Mouse (Mus musculus) lung, adult 2 months (tissue): Measurements from ENCODE around the gene Gm26602. TPM values are rescaled to one million over a fixed set of nuclear protein-coding genes. Genes with fewer than 3 reads are reported as not detected.

Source experiments
- DNase-seq: peaks from one replicate; pipeline ENCODE4 v3.0.0; 2022
- H3K4me1 ChIP-seq: fragments of 200-500 bp; 2 replicates; pipeline ENCODE4 v1.6.1; 2011; ENCODE audit warnings: low read length; ENCODE audit not compliant: control insufficient read depth, insufficient read depth
- H3K4me3 ChIP-seq: fragments of 200-500 bp; replicated peaks from 2 replicates; pipeline ENCODE3; 2011; ENCODE audit warnings: low read depth, mild to moderate bottlenecking, control low read depth, low read length; ENCODE audit errors: extremely low read depth
- CTCF ChIP-seq: fragments of 200-500 bp; IDR thresholded peaks from 2 replicates; pipeline ENCODE4 v1.5.1; 2011; ENCODE audit warnings: mild to moderate bottlenecking, low read length, control low read depth; ENCODE audit not compliant: insufficient read depth
- POLR2A ChIP-seq: fragments of 200-500 bp; IDR thresholded peaks from 2 replicates; pipeline ENCODE4 v1.6.1; 2011; ENCODE audit warnings: low read depth, mild to moderate bottlenecking, control low read depth, low read length, borderline replicate concordance; ENCODE audit errors: extremely low read depth
- WGBS: fragments of 180-500 bp; shearing (Covaris S2); methylation state at CpG from one replicate; pipeline ENCODE4 v1.1.7; 2018; 5-methylcytosine and 5-hydroxymethylcytosine counted together
- polyA plus RNA-seq: library from polyadenylated mRNA; depleted of rRNA; stranded (reverse); fragments of >200 nt; gene quantifications from 2 replicates; pipeline ENCODE4 v1.2.3, GENCODE M21; 2012

Gm26602 gene
- polyA plus RNA-seq, 1 experiment: not detected

DNA sequence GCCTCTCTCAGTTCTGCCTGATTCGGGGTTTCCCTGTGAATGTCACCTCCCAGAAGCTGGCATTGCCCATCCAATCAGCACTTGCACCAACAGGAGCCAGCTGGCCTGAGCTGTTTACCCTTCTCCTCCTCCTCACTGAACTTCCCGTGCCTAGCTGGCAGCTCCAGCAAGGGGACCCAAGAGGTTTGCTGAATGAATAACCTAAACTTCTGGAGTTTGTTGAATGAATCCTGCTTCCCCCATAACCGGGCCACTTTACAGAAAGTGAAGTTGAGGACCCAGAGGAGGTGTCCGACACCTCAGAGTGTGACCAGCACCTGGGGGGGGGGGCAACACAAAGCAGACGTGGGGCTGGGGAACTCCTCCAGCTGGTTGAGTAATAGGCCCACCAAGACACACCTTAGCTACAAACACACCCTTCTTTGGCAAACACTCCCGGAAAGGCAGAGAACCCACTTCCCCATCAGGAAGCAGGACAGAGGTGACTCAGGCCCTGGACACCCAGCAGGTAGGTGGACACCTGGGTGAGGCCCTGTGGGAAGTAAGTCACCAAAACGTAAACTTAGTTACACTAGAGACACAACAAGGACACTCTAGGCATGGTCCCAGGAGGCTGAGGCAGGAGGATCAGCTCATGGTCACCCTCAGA, 4.4 kb downstream of the Gm26602 start:
- H3K4me3 ChIP-seq: no peak overlapping the region
- no peak for DNase-seq
- peaks cover 13% of the 10 kb centered on the region for H3K4me1 ChIP-seq
- 49% methylated on average over 7 of the region's 7 CpGs for WGBS
- no peak for TF ChIP-seq POLR2A
- TF ChIP-seq CTCF: no peak

DNA sequence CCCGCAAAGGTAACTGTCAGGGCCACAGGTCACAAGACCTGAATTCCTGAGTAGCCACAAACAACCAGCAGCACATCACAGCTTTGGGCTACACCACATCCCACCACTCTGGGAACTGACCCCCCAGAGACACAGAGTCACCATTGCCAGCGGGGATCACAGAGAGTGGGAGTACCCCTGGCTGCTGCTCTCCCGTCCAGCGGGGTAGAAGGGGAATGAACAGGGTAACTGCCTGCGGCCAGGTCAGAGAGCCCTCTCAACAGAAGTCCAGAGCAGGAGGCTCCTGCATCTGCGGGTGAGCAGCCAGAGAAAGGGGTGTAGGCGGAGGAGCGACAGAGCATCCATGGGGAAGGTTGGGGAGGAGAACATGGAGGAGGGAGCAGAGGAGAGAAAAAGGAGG, 5.4 kb downstream of the Gm26602 start:
- peaks cover 13% of the 10 kb centered on the region for H3K4me1 ChIP-seq
- peak overlapping the region; percentile 89 for H3K4me3 ChIP-seq
- DNase-seq: no peak
- TF ChIP-seq POLR2A (no peak), CTCF (no peak)
- WGBS: 4% methylated on average over 8 of the region's 8 CpGs

DNA sequence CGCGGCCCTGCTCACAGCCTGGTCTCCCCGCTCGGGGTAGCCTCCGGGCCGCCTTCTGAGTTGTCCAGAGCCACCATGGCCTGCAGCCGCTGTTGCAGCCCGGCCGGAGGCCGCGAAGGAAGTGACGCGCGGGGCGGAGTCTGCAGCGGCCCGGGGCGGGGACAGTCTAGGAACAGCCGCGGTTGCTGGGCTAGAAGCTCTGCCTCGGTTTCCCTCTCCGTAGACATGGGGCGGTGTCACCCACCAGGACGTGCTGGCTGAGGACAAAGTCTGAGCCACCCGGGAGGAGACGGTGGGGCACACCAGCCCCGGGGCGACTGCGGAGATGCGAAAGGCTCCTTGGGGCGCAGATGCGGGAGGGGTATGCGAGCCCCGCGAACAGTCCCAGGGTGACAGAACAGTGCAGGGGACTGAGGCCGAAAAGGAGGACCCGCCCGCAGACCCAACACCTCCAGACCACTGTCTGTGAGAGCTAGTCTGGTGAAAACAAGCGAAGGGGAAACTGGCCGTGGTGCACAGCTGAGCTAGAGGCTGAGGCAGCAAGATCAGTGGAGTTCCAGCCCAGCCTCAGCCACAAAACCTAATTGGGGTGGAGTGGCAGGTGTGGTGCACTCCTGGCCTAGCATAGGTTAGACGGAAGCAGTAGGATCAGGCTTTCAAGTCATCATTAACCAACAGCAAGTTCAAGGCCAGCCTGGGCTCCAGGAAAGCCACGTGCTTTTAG, 6.3 kb downstream of the Gm26602 start, which contains the start of gene Kiss1r:
Kiss1r (plus strand) TSS at position 164 of the 724 bp plus-strand sequence.
- Histone ChIP-seq H3K4me3 (peak within 1 kb of the TSS; percentile 89), H3K4me1 (peaks cover 13% of the 10 kb centered on the region)
- peak; percentile 93 for DNase-seq
- TF ChIP-seq CTCF (no peak), POLR2A (peak; percentile 90)
- WGBS: 2% methylated on average over 42 of the region's 42 CpGs

DNA sequence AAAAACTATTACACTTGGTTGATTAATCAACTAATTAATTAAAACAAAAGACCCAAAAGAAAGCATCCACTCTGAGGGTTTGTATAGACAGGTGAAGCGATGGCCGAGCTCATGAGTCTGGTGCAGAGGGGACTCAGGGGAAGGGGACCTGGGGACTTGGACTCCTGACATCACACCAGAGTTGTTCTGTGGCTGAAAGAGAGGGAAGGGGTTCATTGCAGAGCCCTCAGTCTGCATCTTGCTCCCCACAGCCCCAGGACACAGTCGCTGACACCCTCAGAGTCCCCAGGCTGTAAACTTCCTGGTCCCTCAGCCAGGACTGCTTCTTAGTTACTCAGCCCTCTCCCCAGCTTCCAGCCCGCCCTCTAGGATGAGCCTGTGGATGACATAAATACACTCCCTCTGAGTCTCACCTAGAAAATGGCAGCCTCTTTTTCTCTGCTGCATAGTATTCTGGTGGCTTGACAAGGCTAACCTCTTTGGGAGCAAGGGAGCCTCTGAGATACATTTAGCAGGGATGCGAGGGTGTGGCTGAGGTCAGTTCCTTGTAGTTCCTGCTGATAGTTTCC, 7.0 kb downstream of the Gm26602 start:
- DNase-seq: no peak
- WGBS: 71% methylated on average over 5 of the region's 5 CpGs
- no peak overlapping the region for H3K4me3 ChIP-seq
- peaks cover 13% of the 10 kb centered on the region for H3K4me1 ChIP-seq
- TF ChIP-seq CTCF (no peak), POLR2A (no peak)

DNA sequence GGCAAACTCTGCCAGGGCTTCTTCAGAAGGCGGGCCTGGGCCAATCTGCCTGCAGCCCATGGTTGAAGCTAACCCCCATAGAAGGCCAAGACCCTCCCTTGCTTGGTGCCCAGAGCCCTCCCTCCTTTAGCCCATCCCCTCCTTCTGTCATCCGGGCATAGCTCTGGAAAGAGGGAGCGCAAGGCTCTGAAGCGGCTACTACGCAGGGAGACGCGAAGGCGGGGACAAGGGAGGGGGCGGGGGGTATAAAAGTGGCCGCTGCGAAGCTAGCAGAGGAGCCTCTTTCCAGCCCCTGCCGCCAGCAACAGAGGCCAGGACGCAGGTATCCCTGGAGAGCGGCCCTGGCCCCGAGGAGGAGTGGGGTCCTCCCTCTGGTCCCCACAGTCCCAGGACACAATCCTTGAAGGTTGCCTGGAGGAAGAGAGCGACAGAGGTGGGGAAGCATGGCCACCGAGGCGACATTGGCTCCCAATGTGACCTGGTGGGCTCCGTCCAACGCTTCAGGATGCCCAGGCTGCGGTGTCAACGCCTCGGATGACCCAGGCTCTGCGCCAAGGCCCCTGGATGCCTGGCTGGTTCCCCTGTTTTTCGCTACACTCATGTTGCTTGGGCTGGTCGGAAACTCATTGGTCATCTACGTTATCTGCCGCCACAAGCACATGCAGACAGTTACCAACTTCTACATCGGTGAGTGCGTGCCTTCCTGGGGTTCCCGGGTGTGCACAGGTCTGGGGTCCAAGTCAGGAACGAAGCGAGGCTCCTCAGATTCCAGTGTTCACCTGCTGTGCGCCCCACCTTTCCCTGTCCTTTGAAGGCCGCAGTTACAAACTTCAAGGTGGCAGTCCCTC, 7.8 kb downstream of the Gm26602 start:
- DNase-seq: no peak
- peak; percentile 48; the same call in 1 of the 2 replicates for TF ChIP-seq POLR2A
- TF ChIP-seq CTCF: no peak
- WGBS: 22% methylated on average over 35 of the region's 35 CpGs
- H3K4me3 ChIP-seq: peak overlapping the region; percentile 55
- peaks cover 13% of the 10 kb centered on the region for H3K4me1 ChIP-seq

DNA sequence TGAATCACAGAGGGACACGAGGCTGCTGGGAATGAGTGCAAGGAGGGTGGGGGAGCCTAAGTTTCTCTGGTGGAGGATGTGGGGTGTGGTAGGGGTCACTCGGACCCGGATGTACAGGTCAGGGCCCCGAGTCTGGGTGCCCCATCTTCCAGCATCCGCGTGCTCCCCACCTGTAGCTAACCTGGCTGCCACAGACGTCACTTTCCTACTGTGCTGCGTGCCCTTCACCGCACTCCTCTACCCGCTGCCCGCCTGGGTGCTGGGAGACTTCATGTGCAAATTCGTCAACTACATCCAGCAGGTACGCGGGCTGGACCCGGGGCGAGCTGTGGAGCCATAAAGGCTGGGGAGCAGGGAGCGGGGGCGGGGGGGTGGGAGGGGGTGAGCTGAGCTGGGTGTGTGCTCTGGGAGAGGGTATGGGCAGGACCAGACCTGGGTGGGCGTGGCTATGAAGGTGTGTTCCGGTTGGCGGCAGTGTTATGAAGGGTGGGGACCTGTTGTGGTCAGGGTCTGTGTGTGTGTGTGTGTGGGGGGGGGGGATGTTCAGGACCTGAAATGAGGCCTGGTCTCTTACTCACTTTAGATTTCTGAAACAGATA, 8.7 kb downstream of the Gm26602 start:
- no peak for TF ChIP-seq CTCF
- TF ChIP-seq POLR2A: no peak
- Histone ChIP-seq H3K4me3 (peak overlapping the region; percentile 42), H3K4me1 (peaks cover 13% of the 10 kb centered on the region)
- WGBS: 16% methylated on average over 21 of the region's 21 CpGs
- no peak for DNase-seq

DNA sequence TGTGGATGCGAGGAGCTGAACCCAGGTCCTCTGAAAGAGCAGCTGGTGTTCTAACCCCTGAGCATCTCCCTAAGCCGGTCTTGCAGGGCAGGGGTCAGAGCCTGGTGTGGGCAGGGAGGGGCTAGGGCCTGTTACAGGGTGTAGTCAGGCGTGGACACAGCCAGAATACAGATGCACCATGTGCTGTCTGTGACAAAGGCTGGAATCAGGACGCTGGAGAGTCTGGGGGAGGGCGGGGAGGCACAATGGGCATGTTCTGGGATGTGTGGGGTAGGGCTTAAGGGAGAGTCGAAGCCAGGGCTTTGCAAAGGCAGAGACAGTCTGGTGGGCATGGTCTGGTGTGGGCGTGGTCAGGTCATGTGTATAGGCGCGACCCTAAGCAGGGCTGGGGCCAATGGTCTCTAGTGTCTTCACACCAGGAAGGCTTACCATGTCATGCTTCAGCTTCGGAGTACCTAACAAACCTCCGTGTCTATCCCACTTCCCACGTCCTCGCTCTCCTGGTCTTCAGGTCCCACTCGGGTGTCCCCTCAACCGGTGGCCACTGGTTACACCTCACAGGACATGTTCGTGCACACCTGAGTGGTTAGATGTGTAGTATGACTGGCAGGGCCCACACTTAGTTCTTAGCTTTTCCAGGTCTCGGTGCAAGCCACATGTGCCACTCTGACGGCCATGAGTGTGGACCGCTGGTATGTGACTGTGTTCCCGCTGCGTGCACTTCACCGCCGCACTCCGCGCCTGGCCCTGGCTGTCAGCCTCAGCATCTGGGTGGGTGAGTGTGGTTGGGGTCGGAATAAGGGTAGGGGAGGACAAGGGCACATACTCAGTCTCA, 9.6 kb downstream of the Gm26602 start:
- H3K4me3 ChIP-seq: no peak overlapping the region
- peaks cover 13% of the 10 kb centered on the region for H3K4me1 ChIP-seq
- no peak for DNase-seq
- 31% methylated on average over 26 of the region's 26 CpGs for WGBS
- TF ChIP-seq CTCF (no peak), POLR2A (no peak)

DNA sequence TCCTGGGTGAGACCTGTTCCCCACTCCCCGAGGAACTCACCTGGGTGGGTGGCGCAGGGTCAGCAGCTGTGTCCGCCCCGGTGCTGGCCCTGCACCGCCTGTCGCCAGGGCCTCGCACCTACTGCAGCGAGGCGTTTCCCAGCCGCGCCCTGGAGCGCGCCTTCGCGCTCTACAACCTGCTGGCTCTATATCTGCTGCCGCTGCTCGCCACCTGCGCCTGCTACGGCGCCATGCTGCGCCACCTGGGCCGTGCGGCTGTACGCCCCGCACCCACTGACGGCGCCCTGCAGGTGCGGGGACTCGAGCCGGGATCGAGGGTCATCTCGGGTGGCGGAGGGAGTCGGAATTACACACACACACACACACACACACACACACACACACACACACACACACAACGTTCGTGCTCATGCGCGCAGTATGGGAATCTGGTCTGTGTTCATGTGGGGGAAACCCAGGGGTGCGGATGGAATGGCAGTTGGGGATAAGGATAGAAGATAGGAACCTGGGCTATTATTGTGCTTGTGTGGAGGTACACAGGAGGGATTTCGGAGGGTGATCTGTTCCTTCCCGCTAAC, 10.4 kb downstream of the Gm26602 start, which contains the start of gene R3hdm4:
R3hdm4 (minus strand) TSS at position 251 of the 578 bp plus-strand sequence.
- DNase-seq: no peak
- TF ChIP-seq POLR2A (no peak), CTCF (no peak)
- Histone ChIP-seq H3K4me1 (peaks cover 10% of the 10 kb centered on the region), H3K4me3 (no peak within 1 kb of the TSS)
- WGBS: 16% methylated on average over 41 of the region's 41 CpGs

DNA sequence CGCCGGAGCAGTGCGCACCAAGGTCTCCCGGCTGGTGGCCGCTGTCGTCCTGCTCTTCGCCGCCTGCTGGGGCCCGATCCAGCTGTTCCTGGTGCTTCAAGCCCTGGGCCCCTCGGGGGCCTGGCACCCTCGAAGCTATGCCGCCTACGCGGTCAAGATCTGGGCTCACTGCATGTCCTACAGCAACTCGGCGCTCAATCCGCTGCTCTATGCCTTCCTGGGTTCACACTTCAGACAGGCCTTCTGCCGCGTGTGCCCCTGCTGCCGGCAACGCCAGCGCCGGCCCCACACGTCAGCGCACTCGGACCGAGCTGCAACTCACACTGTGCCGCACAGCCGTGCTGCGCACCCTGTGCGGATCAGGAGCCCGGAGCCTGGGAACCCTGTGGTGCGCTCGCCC, 10.9 kb downstream of the Gm26602 start:
- TF ChIP-seq CTCF (no peak), POLR2A (no peak)
- DNase-seq: no peak
- no peak overlapping the region for H3K4me3 ChIP-seq
- H3K4me1 ChIP-seq: peaks cover 12% of the 10 kb centered on the region
- 20% methylated on average over 34 of the region's 34 CpGs for WGBS
